Mouse (Mus musculus): Measurements from ENCODE around the gene Pias4. TPM values are rescaled to one million over a fixed set of nuclear protein-coding genes. Genes with fewer than 3 reads are reported as not detected.

Pias4 gene
- polyA plus RNA-seq, 1 experiment from 2014 or later = 60.9 TPM

DNA sequence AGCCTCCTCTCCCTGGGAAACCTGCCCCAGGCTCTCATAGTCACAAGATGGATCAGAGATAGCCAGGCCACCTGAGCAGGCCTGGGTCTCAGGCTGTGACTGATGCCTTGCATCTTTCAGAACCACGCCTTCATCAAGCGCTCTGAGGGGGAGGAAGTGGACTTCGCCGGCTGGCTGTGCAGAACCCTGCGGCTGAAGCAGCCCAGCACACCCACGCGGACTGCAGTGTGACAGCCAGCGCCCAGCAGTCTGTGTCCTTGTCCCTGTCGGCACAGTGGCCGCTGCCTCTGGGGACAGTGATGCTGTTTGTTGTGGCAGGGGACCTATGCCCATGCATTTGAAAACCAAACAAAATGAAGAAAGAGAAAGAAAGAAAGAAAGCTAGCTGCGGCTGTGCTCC is 44.2 kb downstream of the Pias4 start:
- peaks cover 10% of the 10 kb centered on the region for H3K27me3 ChIP-seq
- H3K9me3 ChIP-seq = no peaks in the 10 kb centered on the region
- no peak for ATAC-seq
- H3K36me3 ChIP-seq = peaks cover 67% of the 10 kb centered on the region
- 89% methylated on average over 11 of the region's 11 CpGs for WGBS
- 0 out of 2 replicates have a peak, but pooled peaks cover 2% of the 10 kb centered on the region for H3K4me1 ChIP-seq (replicated peaks)
- no peak overlapping the region for H3K27ac ChIP-seq
- no peak overlapping the region for H3K4me2 ChIP-seq (replicated peaks)
- H3K4me3 ChIP-seq (replicated peaks) = no peak overlapping the region
- H3K9ac ChIP-seq (replicated peaks) = no peak overlapping the region

- Histone ChIP-seq H3K9me3 (no peaks in the 10 kb centered on the region), H3K4me1 (replicated peaks) (no peaks in the 10 kb centered on the region), H3K36me3 (peaks cover 72% of the 10 kb centered on the region), H3K27ac (no peak overlapping the region), H3K4me3 (replicated peaks) (no peak overlapping the region), H3K4me2 (replicated peaks) (no peak overlapping the region), H3K9ac (replicated peaks) (no peak overlapping the region), H3K27me3 (peaks cover 4% of the 10 kb centered on the region)
- WGBS = 85% methylated on average over 2 of the region's 2 CpGs
- ATAC-seq = no peak
Measured at GRCm38 (mm10) chr10:81122889-81123288, 44.8 kb downstream of the Pias4 start.

GRCm38 (mm10) chr10:81120650-81121049 is 47.1 kb downstream of the Pias4 start:
- Histone ChIP-seq H3K4me1 (replicated peaks) (no peaks in the 10 kb centered on the region), H3K27me3 (no peaks in the 10 kb centered on the region), H3K36me3 (peaks cover 92% of the 10 kb centered on the region), H3K9me3 (no peaks in the 10 kb centered on the region), H3K27ac (no peak overlapping the region), H3K9ac (replicated peaks) (no peak overlapping the region), H3K4me2 (replicated peaks) (no peak overlapping the region), H3K4me3 (replicated peaks) (no peak overlapping the region)
- 91% methylated on average over 7 of the region's 7 CpGs for WGBS
- no peak for ATAC-seq

GRCm38 (mm10) chr10:81119625-81120024 is 48.1 kb downstream of the Pias4 start:
- H3K4me2 ChIP-seq (replicated peaks) = no peak overlapping the region
- H3K9me3 ChIP-seq = no peaks in the 10 kb centered on the region
- no peaks in the 10 kb centered on the region for H3K27me3 ChIP-seq
- WGBS = 94% methylated on average over 10 of the region's 10 CpGs
- H3K27ac ChIP-seq = no peak overlapping the region
- H3K9ac ChIP-seq (replicated peaks) = no peak overlapping the region
- peaks cover 96% of the 10 kb centered on the region for H3K36me3 ChIP-seq
- ATAC-seq = no peak
- no peak overlapping the region for H3K4me3 ChIP-seq (replicated peaks)
- H3K4me1 ChIP-seq (replicated peaks) = no peaks in the 10 kb centered on the region

DNA sequence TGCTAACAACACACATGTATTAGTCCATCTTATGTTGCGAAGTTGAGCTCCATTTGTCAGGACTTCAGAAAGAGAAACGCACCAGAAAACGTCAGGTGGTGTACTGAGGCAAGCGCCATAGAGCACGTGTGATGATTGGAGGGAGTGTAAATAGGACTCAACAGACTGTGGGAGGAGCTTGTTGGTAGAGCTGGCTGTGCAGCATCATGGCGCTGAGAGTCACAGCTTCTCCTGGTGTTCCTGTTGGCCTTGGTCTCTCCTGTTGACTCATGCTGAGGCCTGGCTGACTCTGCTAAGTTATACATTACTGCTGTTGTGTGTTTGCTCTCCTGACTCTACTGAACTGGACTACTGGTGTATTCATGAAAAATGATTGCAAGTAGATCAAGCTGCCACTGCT is 54.8 kb downstream of the Pias4 start:
- Histone ChIP-seq H3K4me1 (replicated peaks) (peaks cover 8% of the 10 kb centered on the region), H3K9ac (replicated peaks) (no peak overlapping the region), H3K9me3 (no peaks in the 10 kb centered on the region), H3K36me3 (peaks cover 94% of the 10 kb centered on the region), H3K4me2 (replicated peaks) (no peak overlapping the region), H3K27ac (no peak overlapping the region), H3K4me3 (replicated peaks) (no peak overlapping the region), H3K27me3 (no peaks in the 10 kb centered on the region)
- WGBS = 93% methylated on average over 6 of the region's 6 CpGs
- no peak for ATAC-seq

- Histone ChIP-seq H3K4me1 (replicated peaks) (peaks cover 31% of the 10 kb centered on the region), H3K4me2 (replicated peaks) (peak overlapping the region; percentile 77), H3K27me3 (no peaks in the 10 kb centered on the region), H3K36me3 (peaks cover 32% of the 10 kb centered on the region), H3K27ac (peak overlapping the region; percentile 100), H3K9me3 (no peaks in the 10 kb centered on the region), H3K9ac (replicated peaks) (peak overlapping the region; percentile 97), H3K4me3 (replicated peaks) (peak overlapping the region; percentile 71)
- under 1% methylated on average over 33 of the region's 35 CpGs for whole genome bisulfite sequencing
- peak; percentile 85 for ATAC-seq
Measured at GRCm38 (mm10) chr10:81106113-81106721, 61.5 kb downstream of the Pias4 start.

- Histone ChIP-seq H3K9ac (replicated peaks) (peak within 1 kb of the TSS; percentile 97), H3K36me3 (peaks cover 27% of the 10 kb centered on the region), H3K27ac (peak within 1 kb of the TSS; percentile 100), H3K4me1 (replicated peaks) (peaks cover 31% of the 10 kb centered on the region), H3K4me2 (replicated peaks) (peak within 1 kb of the TSS; percentile 77), H3K9me3 (no peaks in the 10 kb centered on the region), H3K27me3 (no peaks in the 10 kb centered on the region), H3K4me3 (replicated peaks) (peak within 1 kb of the TSS; percentile 71)
- under 1% methylated on average over 53 of the region's 56 CpGs for WGBS
- peak; percentile 94 for ATAC-seq
Measured at GRCm38 (mm10) chr10:81105565-81106112, 62.1 kb downstream of the Pias4 start, which contains the start of gene Map2k2. Gene Map2k2, plus strand, starts transcription at chr10:81105915.

Small RNAs within 50 kb of the gene (microRNA-seq; reads per million reads assigned to microRNA genes)
- not detected for gene Mir5615-1
- gene Mir5615-2 = not detected

Other genes starting within 250 kb of the Pias4 start
- 46.9 and 48.2 TPM in 2 replicates for gene Lmnb2, start 249.7 kb downstream of the Pias4 start, polyA plus RNA-seq (2015; fragmentation: Nextera tagmentation; extraction: Ambion mirVana)
- gene Gadd45b, start 237.8 kb downstream of the Pias4 start, polyA plus RNA-seq (2015; fragmentation: Nextera tagmentation; extraction: Ambion mirVana) = 4.0 and 4.9 TPM in 2 replicates
- gene Gng7, start 153.0 kb downstream of the Pias4 start, polyA plus RNA-seq (2015; fragmentation: Nextera tagmentation; extraction: Ambion mirVana) = 10.4 and 10.9 TPM in 2 replicates
- 30.9 and 34.3 TPM in 2 replicates for gene Diras1, start 142.3 kb downstream of the Pias4 start, polyA plus RNA-seq (2015; fragmentation: Nextera tagmentation; extraction: Ambion mirVana)
- 43.5 and 45.7 TPM in 2 replicates for gene Slc39a3, start 130.5 kb downstream of the Pias4 start, polyA plus RNA-seq (2015; fragmentation: Nextera tagmentation; extraction: Ambion mirVana)
- 316 and 322 TPM in 2 replicates for gene Sgta, start 107.7 kb downstream of the Pias4 start, polyA plus RNA-seq (2015; fragmentation: Nextera tagmentation; extraction: Ambion mirVana)
- gene Thop1, start 97.9 kb downstream of the Pias4 start, polyA plus RNA-seq (2015; fragmentation: Nextera tagmentation; extraction: Ambion mirVana) = 44.9 and 48.5 TPM in 2 replicates
- 0.12 and 0.20 TPM in 2 replicates for gene Creb3l3, start 69.0 kb downstream of the Pias4 start, polyA plus RNA-seq (2015; fragmentation: Nextera tagmentation; extraction: Ambion mirVana)
- 220 and 243 TPM in 2 replicates for gene Map2k2, start 62.0 kb downstream of the Pias4 start, polyA plus RNA-seq (2015; fragmentation: Nextera tagmentation; extraction: Ambion mirVana)
- gene Zbtb7a, start 32.7 kb downstream of the Pias4 start, polyA plus RNA-seq (2015; fragmentation: Nextera tagmentation; extraction: Ambion mirVana) = 13.2 and 15.2 TPM in 2 replicates
- 565 and 579 TPM in 2 replicates for gene Eef2, start 8.7 kb upstream of the Pias4 start, polyA plus RNA-seq (2015; fragmentation: Nextera tagmentation; extraction: Ambion mirVana)
- 48.4 and 67.3 TPM in 2 replicates for gene Dapk3, start 15.1 kb upstream of the Pias4 start, polyA plus RNA-seq (2015; fragmentation: Nextera tagmentation; extraction: Ambion mirVana)
- 0.12 and 0.15 TPM in 2 replicates for gene 4930442H23Rik, start 15.9 kb upstream of the Pias4 start, polyA plus RNA-seq (2015; fragmentation: Nextera tagmentation; extraction: Ambion mirVana)
- 0.16 TPM in 1 of 2 replicates, not detected in the other for gene Nmrk2, start 34.1 kb upstream of the Pias4 start, polyA plus RNA-seq (2015; fragmentation: Nextera tagmentation; extraction: Ambion mirVana)
- 66.0 and 77.3 TPM in 2 replicates for gene Atcay, start 62.9 kb upstream of the Pias4 start, polyA plus RNA-seq (2015; fragmentation: Nextera tagmentation; extraction: Ambion mirVana)
- 16.5 and 19.7 TPM in 2 replicates for gene Zfr2, start 65.2 kb upstream of the Pias4 start, polyA plus RNA-seq (2015; fragmentation: Nextera tagmentation; extraction: Ambion mirVana)
- gene Matk, start 85.0 kb upstream of the Pias4 start, polyA plus RNA-seq (2015; fragmentation: Nextera tagmentation; extraction: Ambion mirVana) = 7.2 and 8.8 TPM in 2 replicates
- 138 and 148 TPM in 2 replicates for gene Mrpl54, start 99.0 kb upstream of the Pias4 start, polyA plus RNA-seq (2015; fragmentation: Nextera tagmentation; extraction: Ambion mirVana)
- 27.9 and 30.8 TPM in 2 replicates for gene Apba3, start 99.0 kb upstream of the Pias4 start, polyA plus RNA-seq (2015; fragmentation: Nextera tagmentation; extraction: Ambion mirVana)
- 4.9 and 5.5 TPM in 2 replicates for gene Tjp3, start 123.7 kb upstream of the Pias4 start, polyA plus RNA-seq (2015; fragmentation: Nextera tagmentation; extraction: Ambion mirVana)
- gene Pip5k1c, start 125.0 kb upstream of the Pias4 start, polyA plus RNA-seq (2015; fragmentation: Nextera tagmentation; extraction: Ambion mirVana) = 92.8 and 99.6 TPM in 2 replicates
- 35.5 and 35.8 TPM in 2 replicates for gene Cactin, start 153.2 kb upstream of the Pias4 start, polyA plus RNA-seq (2015; fragmentation: Nextera tagmentation; extraction: Ambion mirVana)
- gene Tbxa2r, start 160.8 kb upstream of the Pias4 start, polyA plus RNA-seq (2015; fragmentation: Nextera tagmentation; extraction: Ambion mirVana) = 4.7 and 4.9 TPM in 2 replicates
- not detected in 2 replicates for gene Gipc3, start 175.3 kb upstream of the Pias4 start, polyA plus RNA-seq (2015; fragmentation: Nextera tagmentation; extraction: Ambion mirVana)
- gene Hmg20b, start 182.6 kb upstream of the Pias4 start, polyA plus RNA-seq (2015; fragmentation: Nextera tagmentation; extraction: Ambion mirVana) = 46.5 and 49.8 TPM in 2 replicates
- 8.8 and 10.1 TPM in 2 replicates for gene Mfsd12, start 189.6 kb upstream of the Pias4 start, polyA plus RNA-seq (2015; fragmentation: Nextera tagmentation; extraction: Ambion mirVana)
- gene 4930404N11Rik, start 197.9 kb upstream of the Pias4 start, polyA plus RNA-seq (2015; fragmentation: Nextera tagmentation; extraction: Ambion mirVana) = 0.44 and 0.70 TPM in 2 replicates
- 127 and 133 TPM in 2 replicates for gene Fzr1, start 210.6 kb upstream of the Pias4 start, polyA plus RNA-seq (2015; fragmentation: Nextera tagmentation; extraction: Ambion mirVana)
- gene Dohh, start 216.5 kb upstream of the Pias4 start, polyA plus RNA-seq (2015; fragmentation: Nextera tagmentation; extraction: Ambion mirVana) = 73.5 TPM in 2 replicates
- 6.9 and 7.2 TPM in 2 replicates for gene Gm48551, start 216.5 kb upstream of the Pias4 start, polyA plus RNA-seq (2015; fragmentation: Nextera tagmentation; extraction: Ambion mirVana)
- 1.2 and 2.1 TPM in 2 replicates for gene Gm48552, start 221.1 kb upstream of the Pias4 start, polyA plus RNA-seq (2015; fragmentation: Nextera tagmentation; extraction: Ambion mirVana)
- gene Smim24, start 225.1 kb upstream of the Pias4 start, polyA plus RNA-seq (2015; fragmentation: Nextera tagmentation; extraction: Ambion mirVana) = 1.4 and 1.9 TPM in 2 replicates

Measured in midbrain, embryonic 13.5 days (tissue).